In the genomic region with DNA sequence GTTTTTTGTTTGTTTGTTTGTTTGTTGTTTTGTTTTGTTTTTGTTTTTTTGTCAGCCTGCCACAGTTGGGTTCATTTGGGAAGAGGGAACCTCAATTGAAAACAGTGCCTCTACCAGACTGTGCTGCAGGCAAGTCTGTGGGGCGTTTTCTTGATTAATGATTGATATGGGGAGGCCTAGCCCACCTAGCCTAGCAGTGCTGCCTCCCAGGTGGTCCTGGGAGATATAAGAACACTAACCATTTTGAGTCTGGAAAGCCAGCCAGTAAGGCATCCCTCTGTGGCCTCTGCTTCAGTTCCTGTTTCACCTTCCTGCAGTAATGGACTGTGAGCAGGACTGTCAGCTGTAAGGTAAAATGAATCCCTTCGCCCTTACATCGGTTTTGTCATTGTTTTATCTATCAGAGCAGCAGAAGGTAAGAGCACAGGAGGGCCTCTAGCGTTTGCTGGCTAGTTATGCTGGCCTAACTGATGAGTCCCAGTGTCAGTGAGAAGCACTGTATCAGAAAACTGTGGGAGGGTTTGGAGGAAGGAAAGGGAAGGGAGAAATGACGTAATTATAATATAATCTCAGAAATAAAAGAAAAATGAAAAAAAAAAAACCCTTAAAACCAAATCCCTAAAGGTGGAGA, we compare ENCODE assay signal across 18 mouse cellular contexts. TPM values are rescaled to one million over a fixed set of nuclear protein-coding genes. Genes with fewer than 3 reads are reported as not detected.
DNase-seq lines count a peak whose midpoint lies in the region; ATAC-seq and TF ChIP-seq lines count a peak whose summit lies in the region.
"Had no signal": no experiment of that assay in that cellular context is flagged by ENCODE, and none has a peak within 500 bp of the region (broad histone marks: within the 10 kb centered on the region; RNA-seq: fewer than 3 reads in every experiment).

No protein-coding gene starts in this region.

- H3K4me1 ChIP-seq in limb, embryonic 10.5 days, result peaks cover 47% of the 10 kb centered on the region
- H3K4me1 ChIP-seq in thymus, adult 2 months (replicated peaks; ENCODE audit: control insufficient read depth, insufficient read depth, low read length), result no peaks in the 10 kb centered on the region

- H3K27me3 ChIP-seq in limb, embryonic 10.5 days (ENCODE audit: low read depth, poor library complexity, severe bottlenecking), result no peaks in the 10 kb centered on the region
- no peaks in the 10 kb centered on the region for H3K27me3 ChIP-seq in thymus, adult 2 months (ENCODE audit: control insufficient read depth, insufficient read depth, low read length)
- H3K27me3 ChIP-seq: heart, embryonic 12.5 days; limb, embryonic 15.5 days; midbrain, embryonic 12.5 days had no signal

- H3K27ac ChIP-seq in limb, embryonic 10.5 days, result 0 out of 2 replicates have a peak overlapping the region, but pooled peaks have one; percentile 10
- H3K27ac ChIP-seq in thymus, adult 2 months (ENCODE audit: control insufficient read depth, insufficient read depth, low read length), result no peak overlapping the region
- H3K27ac ChIP-seq: embryonic facial prominence, embryonic 10.5 days; limb, embryonic 15.5 days; midbrain, embryonic 12.5 days had no signal

- no peak for TF ChIP-seq CTCF in thymus, adult 2 months (IDR thresholded peaks at IDR 0.05; ENCODE audit: borderline replicate concordance, control insufficient read depth, extremely low read depth, insufficient read depth, low read length, poor library complexity)

- DNase-seq in cerebellum, postnatal 14 days, result peak; percentile 7 to 34
- no peak for DNase-seq in cerebellum, adult 8-10 months
- peak; percentile 64 for DNase-seq in c-Kit-positive CD71-positive TER-119-positive erythroid progenitor cells, embryonic 14.5 days (ENCODE audit: low spot score)
- no peak for DNase-seq in limb, embryonic 10.5 days (ENCODE audit: low spot score)
- DNase-seq in thymus, postnatal 10 days (ENCODE audit: low spot score in 2 of 2), result no peak
- DNase-seq in spleen, postnatal 36 days (ENCODE audit: low spot score in 2 of 2), result no peak
- DNase-seq in thymus, adult 2 months, result no peak
- DNase-seq: adrenal gland, adult 2 months; gastrocnemius, postnatal 25 days; heart, postnatal 36 days; kidney, adult 8-10 months; kidney, postnatal 4 days had no signal

- WGBS in limb, embryonic 10.5 days, result 73% methylated on average over 5 of the region's 5 CpGs
- WGBS in thymus, adult 2 months, result 70% methylated on average over 5 of the region's 5 CpGs

- ATAC-seq in megakaryocyte, adult 5-6 weeks (ENCODE audit: poor library complexity, severe bottlenecking), result peak; percentile 18; the same call in 1 of the 2 replicates

- TF ChIP-seq POLR2A in thymus, adult 2 months (IDR thresholded peaks at IDR 0.05; ENCODE audit: control insufficient read depth, extremely low read depth, insufficient read depth, low read length, poor library complexity), result no peak

- no peak overlapping the region for H3K4me3 ChIP-seq in limb, embryonic 10.5 days
- no peak overlapping the region for H3K4me3 ChIP-seq in thymus, adult 2 months (ENCODE audit: control insufficient read depth, insufficient read depth, low read length)
- H3K4me3 ChIP-seq: embryonic facial prominence, embryonic 10.5 days; heart, embryonic 12.5 days; limb, embryonic 15.5 days; midbrain, embryonic 12.5 days; myocyte had no signal

- H3K9me3 ChIP-seq in limb, embryonic 10.5 days (replicated peaks), result no peaks in the 10 kb centered on the region
- H3K9me3 ChIP-seq: embryonic facial prominence, embryonic 10.5 days; heart, embryonic 12.5 days; limb, embryonic 15.5 days; midbrain, embryonic 12.5 days had no signal

- no peaks in the 10 kb centered on the region for H3K36me3 ChIP-seq in limb, embryonic 10.5 days
- H3K36me3 ChIP-seq in thymus, adult 2 months (ENCODE audit: control insufficient read depth, insufficient read depth, low read length), result no peaks in the 10 kb centered on the region
- H3K36me3 ChIP-seq: heart, embryonic 12.5 days; limb, embryonic 15.5 days; midbrain, embryonic 12.5 days had no signal

RNA-seq across cellular contexts. Expression of a gene that starts 15.5 kb away (rescaled TPM):
- polyA plus RNA-seq in limb, embryonic 10.5 days (2016; fragmentation: Nextera tagmentation; extraction: Ambion mirVana), result 10.8 and 14.3 TPM in 2 replicates
- total RNA-seq in megakaryocyte, adult 5-6 weeks (2015), result 1.6 and 2.7 TPM in 2 replicates
- 1.0 and 2.8 TPM in 2 replicates for total RNA-seq in megakaryocyte, adult 5-6 weeks (2017)
- polyA plus RNA-seq in thymus, adult 2 months (2012; rRNA removed), result 3.4 and 3.9 TPM in 2 replicates

Comparison
In these comparisons a context has a peak if more than half of its experiments do, and no peak if none do; other contexts are left out.
1. DNase-seq: peak in cerebellum, postnatal 14 days (2 of 2) and c-Kit-positive CD71-positive TER-119-positive erythroid progenitor cells, embryonic 14.5 days (single experiment); none in cerebellum, adult 8-10 months (single experiment), limb, embryonic 10.5 days (single experiment), thymus, postnatal 10 days (0 of 2), spleen, postnatal 36 days (0 of 2) and thymus, adult 2 months (single experiment).